Mouse (Mus musculus) embryo, embryonic 11 days (tissue): ENCODE data around the gene A3galt2.

Experiments used
- DNase-seq: peaks from one replicate; pipeline ENCODE4 v3.0.0-alpha.2; 2015

Gene A3galt2

DNA sequence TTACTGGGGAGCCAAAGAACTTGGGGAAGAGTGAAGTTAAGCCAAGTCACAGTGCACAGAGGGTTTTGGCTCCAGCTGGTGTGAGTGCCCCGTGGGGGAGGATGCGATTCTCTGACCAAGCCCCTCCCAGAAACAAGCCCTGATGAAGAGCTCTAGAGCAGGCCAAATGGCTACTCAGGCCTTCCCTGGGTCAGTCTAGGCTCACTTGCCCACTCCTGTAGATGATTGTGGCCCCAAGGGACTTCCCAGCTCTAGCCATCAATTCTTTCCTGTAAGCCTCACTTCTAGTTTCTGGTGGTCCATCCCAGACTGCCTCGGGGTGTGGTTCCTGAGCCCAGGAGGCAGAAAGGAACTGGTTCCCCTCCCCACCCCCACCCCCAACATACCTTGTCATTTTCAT, at the start of gene A3galt2:
A3galt2 (plus strand) TSS at position 301 of the 400 bp plus-strand sequence.
- DNase-seq, result no peak

DNA sequence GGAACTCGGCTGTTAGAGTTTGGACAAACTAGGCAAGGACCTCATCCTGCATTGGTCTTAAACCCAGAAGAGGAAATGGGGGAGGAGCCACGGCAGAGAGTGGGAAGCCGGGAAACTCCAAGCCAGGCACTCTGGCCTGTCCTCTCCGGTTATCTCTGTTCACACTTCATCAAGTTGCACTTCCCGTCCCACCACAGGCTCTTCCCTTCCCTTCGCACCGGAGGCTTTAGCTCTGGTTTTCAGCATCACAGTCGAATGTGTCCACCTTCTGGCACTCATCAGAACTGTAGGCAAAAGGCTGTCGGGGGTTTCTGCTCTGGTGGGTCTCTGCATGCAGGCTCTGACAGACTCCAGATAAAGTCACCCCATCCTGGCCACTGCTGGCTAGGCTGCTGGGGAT, 48.5 kb upstream of the A3galt2 start:
- DNase-seq, result peak; percentile 81

DNA sequence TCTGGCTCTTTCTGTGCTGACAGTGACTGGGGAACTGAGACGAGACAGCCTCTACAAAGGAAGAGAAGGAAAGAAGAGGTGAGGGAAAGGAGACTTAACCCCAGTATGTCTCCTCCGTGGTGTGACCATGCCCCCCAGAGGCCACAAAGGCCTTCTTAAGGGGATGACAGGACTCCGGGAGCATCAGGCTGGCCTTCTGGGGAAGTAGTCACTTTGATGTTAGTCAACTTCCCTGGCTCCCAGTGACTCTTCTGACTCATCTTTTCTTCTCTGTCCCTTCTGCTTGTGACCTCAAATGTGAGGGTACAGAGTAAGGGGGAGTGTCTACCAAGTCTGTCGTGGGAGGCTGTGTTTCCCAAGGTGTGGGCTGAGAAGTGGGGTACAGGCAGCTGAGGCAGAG, 47.8 kb upstream of the A3galt2 start:
- DNase-seq, result no peak

DNA sequence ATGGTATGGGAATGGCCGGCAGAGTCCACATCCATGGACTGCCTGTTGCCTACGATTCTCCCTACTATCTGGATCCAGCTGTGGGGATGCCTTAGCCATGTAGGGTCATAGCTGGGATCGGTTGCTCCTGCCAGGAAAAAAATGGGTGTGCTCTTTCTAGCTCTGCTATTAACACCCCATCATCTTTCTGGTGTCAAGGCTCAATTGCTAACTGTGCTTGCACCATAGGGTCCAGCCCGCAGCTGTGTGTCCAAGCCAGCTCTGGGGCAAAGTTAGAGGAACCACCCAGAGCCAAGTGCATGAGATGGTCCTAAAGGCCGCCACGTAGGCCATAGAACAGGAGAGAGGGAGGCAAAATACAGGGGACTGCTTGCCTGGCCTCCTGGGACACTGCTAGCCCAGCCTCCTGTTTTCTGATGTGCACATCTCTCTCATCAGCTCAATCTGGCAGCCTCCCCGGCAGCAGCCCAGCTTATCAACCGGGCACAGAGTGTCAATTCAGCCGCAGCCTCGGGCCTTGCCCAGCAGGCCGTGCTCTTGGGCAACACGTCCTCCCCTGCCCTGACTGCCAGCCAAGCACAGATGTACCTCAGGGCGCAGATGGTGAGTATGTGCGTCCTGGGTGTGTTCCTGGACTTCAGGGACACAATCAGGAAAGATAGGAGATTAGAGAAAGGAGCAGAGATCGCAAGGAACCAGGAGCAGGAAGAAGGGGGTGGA, 45.9 kb upstream of the A3galt2 start:
- no peak for DNase-seq

DNA sequence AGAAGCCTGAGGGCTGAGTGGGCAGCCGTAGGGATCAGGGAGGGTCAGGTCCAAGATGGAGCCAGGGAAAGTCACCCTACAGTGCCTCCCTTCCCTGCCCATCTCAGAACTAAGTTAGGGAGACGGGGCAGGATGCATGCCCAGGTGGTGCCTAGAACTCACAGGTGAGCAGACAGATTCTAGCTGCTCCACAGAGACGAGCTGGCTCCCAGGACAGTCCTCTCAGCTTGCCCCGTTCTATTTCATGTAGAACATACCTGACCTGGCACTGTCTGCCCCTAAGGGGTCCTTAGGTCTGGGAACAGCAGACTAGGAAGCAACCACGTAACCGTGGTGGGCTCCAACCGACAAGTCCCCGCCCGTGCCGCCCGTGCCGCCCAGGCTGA, 45.4 kb upstream of the A3galt2 start:
- no peak for DNase-seq

DNA sequence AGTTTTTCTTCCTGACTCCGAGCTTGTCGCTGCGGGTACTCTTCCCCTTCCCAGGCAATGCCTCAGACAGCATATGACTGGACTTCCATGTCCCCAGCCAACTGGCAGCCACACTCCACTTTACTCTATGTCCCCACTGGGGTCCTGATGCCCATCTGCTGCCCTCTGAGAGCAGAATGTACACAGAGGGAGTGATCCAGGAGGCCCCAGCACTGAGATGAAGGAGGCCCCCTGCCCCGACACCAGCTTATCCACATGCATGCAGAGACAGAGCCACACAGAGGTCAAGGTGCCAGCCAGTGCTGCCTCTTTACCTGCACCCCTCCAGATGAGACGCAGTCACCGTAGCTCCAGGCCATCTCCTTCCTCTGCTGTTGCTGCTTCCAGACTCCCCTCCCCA, 44.9 kb upstream of the A3galt2 start:
- DNase-seq, result no peak

DNA sequence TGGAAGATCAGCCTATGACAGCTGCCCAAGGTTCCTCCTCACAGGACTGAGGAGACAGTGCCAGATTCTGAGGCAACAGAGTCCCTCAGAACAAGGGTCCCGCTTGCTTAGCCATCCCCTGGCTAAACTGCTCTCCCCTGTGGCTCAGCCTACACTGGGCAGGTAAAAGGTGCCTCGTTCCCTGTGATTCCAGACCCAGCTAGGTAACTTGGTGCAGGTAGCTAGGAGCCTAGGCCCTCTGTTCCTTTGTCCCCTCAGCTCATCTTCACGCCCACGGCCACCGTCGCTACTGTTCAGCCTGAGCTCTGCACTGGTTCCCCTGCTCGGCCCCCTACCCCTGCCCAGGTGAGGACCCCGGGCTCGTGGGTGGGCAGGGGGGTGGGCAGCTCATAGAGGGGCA, 44.4 kb upstream of the A3galt2 start:
- DNase-seq, result no peak

DNA sequence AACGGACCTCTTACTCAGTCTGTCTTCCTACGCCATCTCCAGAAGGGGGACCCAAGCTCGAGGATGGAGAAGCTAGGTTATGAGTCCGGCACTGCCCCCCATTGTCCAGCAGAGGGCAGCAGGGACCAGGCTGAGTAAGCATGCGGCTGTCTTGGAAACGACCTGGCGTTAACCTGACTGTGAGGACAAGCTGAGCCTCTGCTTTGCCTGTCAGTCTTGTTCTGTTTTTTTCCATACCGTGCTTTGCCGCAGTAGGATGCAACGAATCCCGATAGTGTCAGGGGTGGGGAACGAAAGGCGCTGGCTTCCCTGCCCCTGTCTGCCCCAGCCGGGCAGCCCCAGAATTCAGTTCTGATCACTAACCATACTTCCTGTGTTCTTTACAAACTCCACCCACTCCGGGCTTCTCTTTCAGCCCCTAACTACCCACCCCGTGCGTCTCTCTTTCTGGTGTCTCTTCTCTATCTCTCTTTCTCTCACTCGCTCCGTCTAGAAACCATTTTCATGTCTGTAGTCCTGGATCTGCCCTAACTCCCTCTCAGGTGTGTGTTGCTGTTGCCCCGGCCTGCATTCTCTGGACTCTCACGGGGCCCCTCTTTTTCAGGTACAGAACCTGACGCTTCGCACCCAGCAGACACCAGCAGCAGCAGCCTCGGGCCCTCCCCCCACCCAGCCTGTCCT, 43.6 kb upstream of the A3galt2 start:
- DNase-seq, result peak; percentile 94

DNA sequence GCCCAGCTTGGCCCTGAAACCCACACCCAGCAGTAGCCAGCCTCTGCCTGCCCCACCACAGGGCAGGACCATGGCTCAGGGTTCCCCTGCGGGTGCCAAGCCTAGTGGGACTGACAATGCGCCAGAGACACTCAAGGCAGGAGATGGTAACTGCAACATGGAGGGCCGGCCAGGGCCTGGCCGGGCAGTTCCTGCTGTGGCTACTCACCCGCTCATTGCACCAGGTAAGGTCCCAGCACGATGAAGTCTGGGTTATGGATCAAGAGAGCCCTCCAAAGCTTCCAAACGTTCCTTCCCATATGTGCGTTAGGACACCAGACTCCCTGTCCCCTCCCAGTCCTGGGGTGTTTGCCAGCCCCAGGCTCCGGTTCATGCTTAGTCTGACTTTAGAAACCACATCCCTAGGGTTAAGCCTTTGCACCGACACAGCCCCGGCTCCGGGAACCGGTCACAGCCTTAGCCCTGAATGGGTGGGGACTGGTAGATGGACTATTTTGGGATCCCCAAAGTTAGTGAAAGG, 43.0 kb upstream of the A3galt2 start:
- no peak for DNase-seq

DNA sequence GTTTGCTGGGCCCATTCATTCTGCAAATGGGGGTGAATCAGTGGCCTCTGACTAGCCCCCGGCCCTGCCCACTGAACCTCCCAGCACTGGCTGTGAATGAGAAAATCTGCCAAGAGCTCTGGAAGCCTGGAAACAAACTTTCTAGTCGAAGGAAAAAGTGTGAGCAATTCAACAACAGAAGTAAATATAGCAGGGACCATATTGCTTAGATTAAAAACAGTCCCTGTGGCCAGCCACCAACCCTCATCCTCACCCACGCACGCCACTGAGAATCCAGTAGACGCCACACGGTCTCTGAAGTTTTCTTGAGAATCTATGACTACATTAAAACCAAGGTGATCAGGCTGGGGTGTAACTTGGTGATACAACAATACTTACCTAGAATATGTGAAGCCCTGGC, 42.2 kb upstream of the A3galt2 start:
- DNase-seq, result no peak

DNA sequence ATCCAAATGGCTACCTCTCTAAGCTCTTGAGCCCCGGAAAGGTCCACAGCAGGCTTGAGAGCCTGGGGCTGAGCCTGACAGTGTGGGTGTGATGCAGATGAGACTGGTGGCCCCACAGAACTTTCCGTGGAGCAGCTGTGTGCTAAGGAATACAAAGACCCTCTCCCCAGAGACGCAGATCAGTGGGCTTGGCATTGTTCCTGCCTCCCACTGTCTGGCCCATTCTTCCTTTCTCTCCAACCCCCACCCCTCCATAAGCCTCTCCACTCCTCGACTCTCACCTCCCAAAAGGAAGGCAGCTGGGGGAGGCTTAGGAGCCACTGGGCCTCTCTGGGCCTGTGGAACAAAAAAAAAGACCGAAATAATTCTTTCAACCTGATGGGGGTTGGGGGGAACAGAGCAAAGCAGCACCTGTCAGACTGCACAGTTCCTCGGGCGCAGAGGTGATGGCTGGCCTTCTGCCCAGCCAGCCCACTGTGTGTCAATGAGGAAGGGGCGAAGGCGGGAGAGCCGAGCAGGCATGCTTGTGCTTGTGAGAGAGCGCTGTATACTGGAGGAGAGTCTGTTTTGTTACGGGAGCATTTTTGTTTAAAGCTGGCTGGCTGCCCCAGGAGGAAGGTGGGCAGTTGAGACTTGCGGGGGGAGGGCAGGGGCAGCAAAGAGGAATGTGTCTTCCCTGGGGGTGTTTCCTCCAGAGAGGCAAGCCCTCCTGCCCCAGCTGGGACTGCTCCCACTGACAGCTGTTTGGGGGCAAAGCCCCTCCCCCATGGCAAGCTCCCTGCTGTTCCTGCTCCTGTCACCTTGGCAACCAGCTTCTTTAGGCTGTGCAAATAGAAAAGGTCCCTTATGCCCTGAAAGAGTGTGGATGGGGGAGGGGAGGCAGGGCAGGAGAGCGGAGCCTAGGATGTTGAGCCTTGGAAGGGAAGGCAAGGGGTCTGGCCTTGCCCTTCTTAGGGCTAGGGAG, 39.6 kb upstream of the A3galt2 start:
- peak; percentile 95 for DNase-seq

DNA sequence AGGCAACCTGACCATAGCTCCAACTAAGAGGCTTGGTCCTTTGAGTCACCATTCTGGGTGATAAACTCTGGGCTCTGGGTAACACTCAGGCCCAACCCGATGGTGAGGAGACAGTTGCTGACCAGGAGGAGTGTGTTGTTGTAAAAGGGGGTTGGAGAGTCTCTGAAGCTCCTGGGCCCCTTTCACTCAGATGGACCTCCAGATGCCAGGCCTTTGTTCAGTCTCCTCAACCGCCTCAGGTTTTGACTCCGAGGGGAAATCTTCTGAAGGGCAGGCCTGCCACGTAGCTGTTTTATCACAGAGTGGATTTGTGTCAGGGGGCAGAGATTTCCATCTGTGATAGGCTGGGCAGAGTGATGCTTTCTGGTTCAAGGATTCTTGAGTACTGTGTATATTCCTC, 38.9 kb upstream of the A3galt2 start:
- DNase-seq, result no peak

DNA sequence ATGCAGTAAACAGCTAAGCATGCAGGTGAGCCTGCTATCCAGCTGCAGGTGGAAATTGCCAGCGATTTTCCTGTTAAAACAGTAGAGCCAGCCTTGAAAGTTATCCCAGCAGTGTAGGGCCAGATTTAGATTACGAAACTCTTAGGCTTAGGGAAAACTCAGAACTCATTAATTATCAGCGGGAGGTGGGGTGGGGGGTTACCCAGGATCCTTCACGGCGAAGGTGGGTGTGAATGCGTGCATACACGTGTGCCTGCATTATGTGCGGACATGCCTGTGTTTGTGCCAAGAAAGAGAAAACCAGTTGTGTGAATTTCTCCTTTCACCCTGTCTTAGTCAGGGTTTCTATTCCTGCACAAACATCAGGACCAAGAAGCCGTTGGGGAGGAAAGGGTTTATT, 38.4 kb upstream of the A3galt2 start:
- DNase-seq, result no peak

DNA sequence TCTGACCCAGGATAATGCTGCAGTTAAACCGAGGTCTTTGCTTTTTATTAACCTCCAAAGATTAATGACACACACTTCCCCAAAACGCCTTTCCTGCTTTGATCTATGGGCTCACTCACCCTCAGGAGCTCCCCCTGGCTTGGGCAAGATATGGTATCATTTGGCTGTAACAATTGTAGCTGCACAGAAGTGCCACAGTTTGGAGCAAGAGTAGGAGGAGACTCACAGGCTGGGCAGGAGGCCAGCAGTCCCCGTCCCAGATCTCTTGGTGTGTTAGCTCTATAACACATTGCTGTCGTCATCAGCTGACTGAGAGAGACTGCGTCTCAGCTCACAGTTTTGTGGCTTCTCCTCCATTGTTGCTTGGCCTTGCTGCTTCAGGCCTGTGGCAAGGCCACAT, 35.1 kb upstream of the A3galt2 start:
- DNase-seq, result peak; percentile 60

DNA sequence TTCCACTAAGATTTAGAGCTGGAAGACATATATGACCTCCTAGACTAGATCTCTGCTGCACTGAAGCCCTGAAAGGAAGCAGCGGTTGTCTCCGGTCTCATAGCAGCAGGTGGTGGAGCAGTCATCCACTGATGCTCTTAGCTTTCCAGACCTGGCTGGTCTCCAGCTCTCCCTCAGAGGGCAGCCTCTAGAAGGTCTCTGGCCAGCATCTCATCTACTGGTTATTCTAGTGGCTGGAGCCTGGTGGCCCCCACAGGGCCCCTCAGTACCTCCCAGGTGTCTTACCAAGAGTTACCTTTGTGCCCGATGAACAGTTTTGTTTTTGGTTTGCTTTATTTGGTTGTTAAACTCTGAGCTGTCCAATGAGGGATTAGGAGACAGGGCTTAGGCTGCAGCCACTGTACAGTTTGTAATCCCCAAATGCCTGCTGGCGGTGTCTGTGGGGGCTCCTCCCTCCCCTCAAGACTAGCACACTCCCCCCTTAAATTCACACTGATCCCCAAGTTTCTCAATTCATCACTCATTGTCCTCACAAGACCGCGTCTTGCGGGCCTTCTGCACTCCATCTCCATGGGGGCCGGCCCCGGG, 34.0 kb upstream of the A3galt2 start:
- DNase-seq, result no peak

DNA sequence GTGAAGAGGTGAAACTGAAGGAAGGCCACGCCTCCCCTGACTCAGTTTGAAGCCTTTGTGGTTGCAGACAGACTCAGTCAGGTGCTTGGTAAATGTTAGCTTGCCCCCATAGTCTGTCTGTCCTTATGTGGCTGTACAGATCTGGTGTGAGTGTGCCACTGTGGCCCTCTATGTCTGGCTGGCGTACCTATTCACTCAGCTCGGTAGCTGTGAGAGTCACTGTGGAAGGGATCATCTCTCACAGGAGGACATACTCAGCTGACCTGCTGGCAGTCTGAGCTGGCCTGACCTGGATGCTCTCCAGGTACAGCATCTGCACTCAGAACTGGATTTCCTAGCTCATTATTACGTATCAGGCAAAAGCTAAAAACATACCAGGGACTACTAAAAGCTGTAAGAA, 33.4 kb upstream of the A3galt2 start:
- no peak for DNase-seq

DNA sequence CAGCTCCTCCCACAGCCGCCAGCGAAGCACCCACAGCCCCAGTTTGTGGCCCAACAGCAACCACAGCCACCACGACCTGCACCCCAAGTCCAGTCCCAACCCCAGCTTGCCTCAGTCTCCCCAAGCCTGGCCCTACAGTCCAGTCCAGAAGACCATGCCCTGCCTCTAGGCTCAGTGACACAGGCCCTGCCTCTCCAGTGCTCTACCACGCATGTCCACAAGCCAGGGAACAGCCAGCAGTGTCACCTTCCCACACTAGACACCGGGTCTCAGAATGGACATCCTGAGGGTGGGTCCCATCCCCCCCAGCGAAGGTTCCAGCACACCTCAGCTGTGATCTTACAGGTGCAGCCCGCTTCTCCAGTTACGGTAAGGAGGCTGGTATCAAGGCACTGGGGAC, 32.2 kb upstream of the A3galt2 start:
- DNase-seq, result no peak

DNA sequence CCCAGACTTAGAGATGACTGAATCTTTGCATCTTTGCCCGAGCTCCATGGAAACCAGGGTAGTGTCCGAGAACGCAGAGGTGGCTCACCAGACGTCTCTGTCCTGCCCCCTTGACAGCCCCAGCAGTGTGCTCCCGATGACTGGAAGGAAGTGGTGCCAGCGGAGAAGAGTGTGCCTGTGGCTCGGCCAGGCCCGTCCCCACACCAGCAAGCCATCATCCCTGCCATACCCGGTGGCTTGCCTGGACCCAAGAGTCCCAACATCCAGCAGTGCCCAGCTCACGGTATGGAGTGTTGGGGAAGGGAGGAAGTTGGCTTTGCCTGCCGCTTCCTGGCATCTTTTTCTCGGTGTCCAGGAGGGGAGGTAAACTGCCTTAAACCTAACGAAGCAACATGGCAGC, 31.7 kb upstream of the A3galt2 start:
- DNase-seq, result no peak

DNA sequence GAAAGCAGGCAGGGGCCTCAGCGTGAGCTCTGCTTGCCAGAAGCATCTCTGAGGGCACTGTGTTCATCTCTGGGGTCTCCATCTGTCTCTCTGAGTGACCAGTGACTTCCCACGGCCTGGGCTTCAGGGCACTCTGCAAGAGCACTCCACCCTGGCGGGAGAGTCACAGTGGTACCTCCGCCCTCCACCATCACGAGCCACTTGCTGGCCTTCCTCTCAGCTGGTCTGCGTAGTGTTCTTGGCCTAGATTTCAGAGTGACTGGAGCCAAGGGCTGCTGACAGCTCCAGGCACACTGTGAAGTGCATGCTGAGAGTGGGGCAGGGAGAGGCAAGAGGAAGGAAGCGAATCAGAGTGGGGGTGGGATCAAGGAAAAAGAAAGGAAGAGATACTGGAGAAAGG, 31.1 kb upstream of the A3galt2 start:
- DNase-seq, result no peak

DNA sequence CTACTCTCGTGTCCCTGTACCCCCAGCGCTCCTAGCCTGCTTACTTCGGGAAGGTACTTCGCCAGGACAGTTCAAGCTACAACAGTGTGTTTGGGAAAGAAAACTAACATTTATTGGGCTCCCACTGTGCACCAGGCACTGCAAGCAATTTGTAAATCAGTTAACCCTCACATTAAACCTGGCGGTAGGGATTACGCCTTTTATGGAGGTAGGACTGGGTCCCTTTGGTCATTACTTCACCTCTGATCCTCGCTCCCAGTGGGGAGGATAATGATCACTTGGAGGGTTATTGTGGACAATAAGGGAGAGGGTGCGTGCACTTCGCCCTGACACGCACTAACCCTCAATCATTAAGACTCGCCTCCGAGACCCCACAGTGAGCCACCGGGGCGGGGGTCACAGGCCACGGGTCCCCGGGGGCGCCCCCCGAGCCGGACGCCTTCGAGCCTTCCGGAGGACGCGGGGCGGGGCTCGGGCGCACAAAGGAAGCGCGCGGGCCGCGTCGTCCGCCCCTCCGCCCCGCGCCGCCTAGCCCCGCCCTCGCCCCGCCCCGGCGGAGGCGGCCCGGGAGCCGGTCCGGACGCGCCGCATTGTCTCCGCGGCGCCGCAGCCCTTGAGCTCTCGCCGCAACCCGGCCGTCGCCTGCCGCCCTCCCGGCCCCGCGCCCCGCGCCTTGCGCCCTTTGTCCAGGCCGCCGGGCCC, 28.0 kb upstream of the A3galt2 start:
- peak; percentile 94 for DNase-seq

DNA sequence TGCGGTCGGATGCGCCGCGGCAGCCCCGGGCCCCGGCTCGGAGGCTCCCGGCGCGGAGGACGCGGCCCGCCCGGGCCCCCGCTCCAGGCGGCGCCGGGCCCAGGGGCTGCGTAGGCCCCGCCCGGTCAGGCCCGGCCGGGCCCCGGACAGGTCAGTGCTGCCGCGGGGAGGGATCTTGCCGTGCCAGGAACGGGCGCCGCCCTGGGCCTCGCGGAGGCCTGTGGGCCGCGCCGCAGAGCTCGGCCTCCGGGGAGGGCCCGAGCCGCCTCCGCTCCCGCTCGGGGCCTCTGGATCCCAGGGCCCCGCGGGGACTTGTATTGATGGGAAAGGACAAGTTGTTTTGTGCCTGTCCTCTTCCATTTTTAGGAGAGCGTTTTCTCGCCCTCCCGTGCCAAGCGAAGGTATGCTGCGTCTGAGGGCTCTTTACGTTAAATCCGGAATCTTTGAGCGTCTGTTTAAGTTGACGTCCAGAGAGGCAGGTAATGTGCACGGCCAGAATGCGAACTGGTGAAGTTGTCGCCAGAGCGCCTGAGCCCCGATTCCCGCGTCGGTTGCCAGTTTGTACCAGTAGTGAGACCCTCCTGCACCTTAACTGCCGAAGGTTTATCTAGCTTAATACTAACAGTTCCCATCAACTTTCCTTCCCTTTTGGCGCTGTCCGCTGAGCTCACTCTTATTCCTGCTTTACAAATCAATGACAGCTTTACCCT, 27.3 kb upstream of the A3galt2 start:
- peak; percentile 68 for DNase-seq

DNA sequence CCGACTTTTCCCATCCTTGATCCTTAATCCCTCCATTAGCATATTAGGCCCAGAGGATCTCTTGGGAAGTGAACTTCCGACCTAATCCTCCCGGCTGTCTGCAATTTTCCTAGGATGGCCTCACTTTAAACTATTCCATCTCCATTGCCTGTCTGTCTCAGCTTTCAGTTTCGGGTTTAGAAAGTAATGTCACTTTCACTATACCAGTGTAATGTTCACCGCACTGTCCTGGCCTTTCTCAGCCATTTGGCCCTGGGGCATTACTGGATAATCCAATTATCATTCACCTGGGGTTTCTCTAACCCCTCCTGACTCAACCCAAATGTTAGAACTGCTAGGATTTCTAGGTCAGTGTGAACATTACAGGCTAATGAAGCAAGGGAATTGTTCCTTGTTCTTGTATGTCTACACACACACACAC, 26.7 kb upstream of the A3galt2 start:
- DNase-seq, result no peak
